Mouse (Mus musculus): ENCODE measurements around the gene Gbgt1.

DNA sequence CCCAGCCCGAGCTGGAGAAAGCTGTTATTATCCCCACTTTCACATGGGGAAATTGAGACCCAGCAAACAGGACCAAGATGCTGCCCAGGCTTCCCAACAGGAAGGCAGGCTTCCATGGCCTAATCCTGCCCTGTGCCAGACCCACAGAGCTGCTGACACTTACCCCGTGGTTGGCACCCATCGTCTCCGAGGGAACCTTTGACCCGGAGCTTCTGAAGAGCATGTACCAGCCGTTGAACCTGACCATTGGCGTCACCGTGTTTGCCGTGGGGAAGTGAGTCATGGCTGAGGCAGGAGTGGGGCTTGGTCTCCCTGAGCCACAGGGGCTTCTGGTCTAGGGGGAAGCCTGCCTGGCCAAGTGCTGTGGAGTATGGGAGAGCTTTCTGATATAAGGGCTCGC, 6.3 kb downstream of the Gbgt1 start:
- TF ChIP-seq CTCF (IDR thresholded peaks at IDR 0.05; ENCODE audit: low read depth) (no peak), EP300 (optimal IDR thresholded peaks at IDR 0.05) (no peak)

Measured in stomach, postnatal 0 days (tissue).